Comparison of ENCODE assay signal across 25 mouse cellular contexts in the genomic region with DNA sequence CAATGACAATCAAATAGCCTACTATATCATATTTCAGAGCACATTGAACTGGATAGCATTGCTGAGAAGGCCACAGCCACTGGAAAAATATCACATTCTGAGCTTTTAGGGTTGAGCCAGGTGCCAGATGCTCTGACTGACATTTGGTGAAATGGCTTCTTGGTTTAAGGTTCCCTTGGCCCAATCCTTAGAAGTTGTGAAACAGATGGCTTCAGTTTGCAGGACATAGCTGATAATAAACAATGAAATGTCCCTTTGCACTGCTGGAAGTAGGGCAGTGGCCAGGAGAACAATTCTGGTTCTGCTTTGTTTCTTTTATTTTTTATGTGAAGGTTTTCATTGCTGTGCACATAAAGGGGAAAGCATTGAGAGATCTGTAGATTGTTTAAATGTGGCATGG.
DNase-seq lines count a peak whose midpoint lies in the region; ATAC-seq lines count a peak whose summit lies in the region.
"Had no signal": no experiment of that assay in that cellular context is flagged by ENCODE, and none has a peak within 500 bp of the region (broad histone marks: within the 10 kb centered on the region; RNA-seq: fewer than 3 reads in every experiment).

No protein-coding gene starts in this region.

- no peaks in the 10 kb centered on the region for H3K36me3 ChIP-seq in embryonic facial prominence, embryonic 11.5 days (replicated peaks; ENCODE audit: control insufficient read depth, insufficient read depth, low read depth, low read length)
- H3K36me3 ChIP-seq in embryonic facial prominence, embryonic 10.5 days (replicated peaks): no peaks in the 10 kb centered on the region
- H3K36me3 ChIP-seq: embryonic facial prominence, embryonic 12.5 days; embryonic facial prominence, embryonic 15.5 days; forebrain, embryonic 15.5 days; heart, embryonic 12.5 days; heart, embryonic 15.5 days; hindbrain, embryonic 10.5 days; hindbrain, embryonic 13.5 days; intestine, embryonic 15.5 days had no signal

- no peak for ATAC-seq in embryonic facial prominence, embryonic 11.5 days (replicated peaks; ENCODE audit: insufficient number of reproducible peaks, low FRiP score, low TSS enrichment, low read depth)
- ATAC-seq: CD4-positive, CD25-positive, alpha-beta regulatory T cell, adult 4 months; forebrain, embryonic 15.5 days; hindbrain, embryonic 16.5 days; intestine, embryonic 15.5 days had no signal

- no peak overlapping the region for H3K4me3 ChIP-seq in embryonic facial prominence, embryonic 11.5 days (ENCODE audit: low read depth, low read length)
- H3K4me3 ChIP-seq in embryonic facial prominence, embryonic 10.5 days: no peak overlapping the region
- H3K4me3 ChIP-seq: embryonic facial prominence, embryonic 12.5 days; embryonic facial prominence, embryonic 15.5 days; forebrain, embryonic 15.5 days; heart, embryonic 12.5 days; heart, embryonic 15.5 days; hindbrain, embryonic 10.5 days; hindbrain, embryonic 13.5 days; intestine, embryonic 15.5 days had no signal

- H3K27ac ChIP-seq in embryonic facial prominence, embryonic 11.5 days (replicated peaks; ENCODE audit: low read depth, low read length): no peak overlapping the region
- H3K27ac ChIP-seq in embryonic facial prominence, embryonic 10.5 days (replicated peaks): no peak overlapping the region
- H3K27ac ChIP-seq: embryonic facial prominence, embryonic 12.5 days; embryonic facial prominence, embryonic 15.5 days; forebrain, embryonic 15.5 days; heart, embryonic 15.5 days; hindbrain, embryonic 10.5 days; hindbrain, embryonic 13.5 days; intestine, embryonic 15.5 days had no signal

- peak; percentile 2 for DNase-seq in embryonic facial prominence, embryonic 11.5 days (ENCODE audit: low spot score)
- no peak for DNase-seq in embryonic facial prominence, embryonic 10.5 days (ENCODE audit: low spot score)
- peak; percentile 21 to 36 for DNase-seq in cerebellum, adult 18-20 months
- peak; percentile 57 for DNase-seq in cerebellum, adult 9-10 months
- DNase-seq in thymus, postnatal 25 days: no peak
- no peak for DNase-seq in MN1 (ENCODE audit: low spot score)
- DNase-seq: adrenal gland, postnatal 10 days; adrenal gland, postnatal 36 days; embryo, embryonic 11 days; gastrocnemius, postnatal 25 days; heart, adult 18-20 months; heart, postnatal 10 days; heart, postnatal 36 days; kidney, adult 11 months; kidney, adult 8-10 months had no signal

- no peak overlapping the region for H3K4me2 ChIP-seq in embryonic facial prominence, embryonic 11.5 days (ENCODE audit: low read depth, low read length)
- H3K4me2 ChIP-seq: embryonic facial prominence, embryonic 12.5 days; embryonic facial prominence, embryonic 15.5 days; forebrain, embryonic 15.5 days; heart, embryonic 12.5 days; heart, embryonic 15.5 days; hindbrain, embryonic 13.5 days; intestine, embryonic 15.5 days had no signal

- no peaks in the 10 kb centered on the region for H3K4me1 ChIP-seq in embryonic facial prominence, embryonic 11.5 days (ENCODE audit: control insufficient read depth, insufficient read depth, low read length)
- H3K4me1 ChIP-seq in embryonic facial prominence, embryonic 10.5 days: no peaks in the 10 kb centered on the region
- H3K4me1 ChIP-seq: embryonic facial prominence, embryonic 12.5 days; embryonic facial prominence, embryonic 15.5 days; forebrain, embryonic 15.5 days; heart, embryonic 12.5 days; heart, embryonic 15.5 days; hindbrain, embryonic 10.5 days; hindbrain, embryonic 13.5 days; intestine, embryonic 15.5 days had no signal

- no peak overlapping the region for H3K9ac ChIP-seq in embryonic facial prominence, embryonic 11.5 days (replicated peaks; ENCODE audit: low read length)
- H3K9ac ChIP-seq: embryonic facial prominence, embryonic 12.5 days; embryonic facial prominence, embryonic 15.5 days; forebrain, embryonic 15.5 days; heart, embryonic 12.5 days; heart, embryonic 15.5 days; hindbrain, embryonic 13.5 days; intestine, embryonic 15.5 days had no signal

- H3K9me3 ChIP-seq in embryonic facial prominence, embryonic 11.5 days (replicated peaks; ENCODE audit: control insufficient read depth, low read length): no peaks in the 10 kb centered on the region
- no peaks in the 10 kb centered on the region for H3K9me3 ChIP-seq in embryonic facial prominence, embryonic 10.5 days
- H3K9me3 ChIP-seq: embryonic facial prominence, embryonic 12.5 days; embryonic facial prominence, embryonic 15.5 days; forebrain, embryonic 15.5 days; heart, embryonic 12.5 days; heart, embryonic 15.5 days; hindbrain, embryonic 10.5 days; hindbrain, embryonic 13.5 days; intestine, embryonic 15.5 days had no signal

- no peaks in the 10 kb centered on the region for H3K27me3 ChIP-seq in embryonic facial prominence, embryonic 11.5 days (ENCODE audit: control insufficient read depth, insufficient read depth, low read length)
- no peaks in the 10 kb centered on the region for H3K27me3 ChIP-seq in embryonic facial prominence, embryonic 10.5 days (replicated peaks; ENCODE audit: low read depth, poor library complexity, severe bottlenecking)
- H3K27me3 ChIP-seq: embryonic facial prominence, embryonic 12.5 days; embryonic facial prominence, embryonic 15.5 days; forebrain, embryonic 15.5 days; heart, embryonic 12.5 days; heart, embryonic 15.5 days; hindbrain, embryonic 13.5 days; intestine, embryonic 15.5 days had no signal

Comparison
In these comparisons a context has a peak if more than half of its experiments do, and no peak if none do; other contexts are left out.
1. DNase-seq: peak in embryonic facial prominence, embryonic 11.5 days (single experiment), cerebellum, adult 18-20 months (2 of 2) and cerebellum, adult 9-10 months (single experiment); none in embryonic facial prominence, embryonic 10.5 days (single experiment), thymus, postnatal 25 days (single experiment) and MN1 (single experiment).